11 mouse cellular contexts compared by ENCODE assay signal in the genomic region with DNA sequence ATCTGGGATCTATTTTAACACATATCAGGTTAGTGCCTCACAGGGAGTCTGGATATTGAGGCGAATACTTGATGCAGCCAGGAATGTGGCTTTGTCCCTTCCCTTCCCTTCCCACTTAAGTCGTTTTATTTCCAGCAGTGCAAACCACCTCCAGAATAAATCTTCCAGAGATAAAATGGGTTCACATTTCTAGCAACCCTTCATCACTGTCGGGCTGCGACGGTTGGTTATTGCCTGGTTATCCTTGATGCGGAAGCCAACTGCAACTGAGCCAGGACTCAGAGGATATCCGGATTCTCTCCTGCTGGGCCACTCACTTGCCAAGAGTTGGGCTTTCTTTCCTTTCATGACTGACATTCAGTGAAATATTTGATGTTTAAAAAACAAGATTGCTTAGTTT.
DNase-seq lines count a peak whose midpoint lies in the region; ATAC-seq and TF ChIP-seq lines count a peak whose summit lies in the region.
"Had no signal": no experiment of that assay in that cellular context is flagged by ENCODE, and none has a peak within 500 bp of the region (broad histone marks: within the 10 kb centered on the region; RNA-seq: fewer than 3 reads in every experiment).

No protein-coding gene starts in this region.

- H3K9me3 ChIP-seq in limb, embryonic 15.5 days, result no peaks in the 10 kb centered on the region
- H3K9me3 ChIP-seq: liver, embryonic 15.5 days had no signal

- H3K27ac ChIP-seq in limb, embryonic 15.5 days, result peak overlapping the region; percentile 55; the same call in 1 of the 2 replicates
- H3K27ac ChIP-seq: liver, embryonic 15.5 days had no signal

- 0 out of 2 replicates have a peak overlapping the region, but pooled peaks have one; percentile 8 for H3K4me2 ChIP-seq in limb, embryonic 15.5 days
- H3K4me2 ChIP-seq: liver, embryonic 15.5 days had no signal

- no peaks in the 10 kb centered on the region for H3K27me3 ChIP-seq in limb, embryonic 15.5 days
- H3K27me3 ChIP-seq: liver, embryonic 15.5 days had no signal

- peaks cover 17% of the 10 kb centered on the region for H3K4me1 ChIP-seq in limb, embryonic 15.5 days
- H3K4me1 ChIP-seq: liver, embryonic 15.5 days had no signal

- TF ChIP-seq POLR2A in brain, embryonic 14.5 days (IDR thresholded peaks at IDR 0.05; ENCODE audit: borderline replicate concordance, extremely low read depth, insufficient read depth, insufficient read length, poor library complexity, severe bottlenecking), result no peak

- no peaks in the 10 kb centered on the region for H3K36me3 ChIP-seq in limb, embryonic 15.5 days
- H3K36me3 ChIP-seq: liver, embryonic 15.5 days had no signal

- no peak overlapping the region for H3K4me3 ChIP-seq in limb, embryonic 15.5 days
- H3K4me3 ChIP-seq: liver, embryonic 15.5 days had no signal

- intact Hi-C loops in heart, postnatal 10 days (cut with DNase I), result no loop called here

- no peak for TF ChIP-seq CTCF in brain, embryonic 14.5 days (IDR thresholded peaks at IDR 0.05; ENCODE audit: borderline replicate concordance, extremely low read depth, insufficient read depth, insufficient read length)

- WGBS in limb, embryonic 15.5 days, result 13% methylated on average over 7 of the region's 7 CpGs

- peak; percentile 4 to 7 for DNase-seq in cerebellum, adult 18-20 months
- DNase-seq in cerebellum, adult 11 months, result no peak
- DNase-seq in heart, postnatal 10 days, result peak; percentile 4 to 15
- no peak for DNase-seq in heart, adult 18-20 months
- DNase-seq in brain, embryonic 14.5 days (ENCODE audit: low read depth), result peak; percentile 63
- no peak for DNase-seq in liver
- no peak for DNase-seq in T-cell, adult 2 months (ENCODE audit: low spot score)
- DNase-seq: kidney, postnatal 36 days; thymus, postnatal 14 days had no signal

- no peak overlapping the region for H3K9ac ChIP-seq in limb, embryonic 15.5 days
- H3K9ac ChIP-seq: liver, embryonic 15.5 days had no signal

- ATAC-seq in limb, embryonic 15.5 days (ENCODE audit: insufficient number of reproducible peaks, low FRiP score, low TSS enrichment, low read depth), result peak; percentile 78; the same call in 1 of the 2 replicates

Comparison
In these comparisons a context has a peak if more than half of its experiments do, and no peak if none do; other contexts are left out.
1. DNase-seq: peak in cerebellum, adult 18-20 months (2 of 2), heart, postnatal 10 days (2 of 2) and brain, embryonic 14.5 days (single experiment); none in cerebellum, adult 11 months (single experiment), heart, adult 18-20 months (0 of 2), liver (single experiment) and T-cell, adult 2 months (single experiment).